Mouse (Mus musculus) G1E (cell line): Measurements from ENCODE around the gene Rgs6.

Experiments used
- CTCF ChIP-seq: IDR thresholded peaks from 2 replicates; pipeline ENCODE4 v1.5.1; 2012; ENCODE audit warnings: low read depth, low read length, inconsistent platforms, mixed read lengths
- GATA1 ChIP-seq: IDR thresholded peaks from 2 replicates; pipeline ENCODE4 v1.6.1; 2012; ENCODE audit warnings: borderline replicate concordance, low read length, inconsistent platforms, mixed read lengths
- TAL1 ChIP-seq: conservative IDR thresholded peaks from 2 replicates; pipeline ENCODE4 v1.6.1; 2012; ENCODE audit warnings: low read depth, low read length, inconsistent platforms, mixed read lengths

DNA sequence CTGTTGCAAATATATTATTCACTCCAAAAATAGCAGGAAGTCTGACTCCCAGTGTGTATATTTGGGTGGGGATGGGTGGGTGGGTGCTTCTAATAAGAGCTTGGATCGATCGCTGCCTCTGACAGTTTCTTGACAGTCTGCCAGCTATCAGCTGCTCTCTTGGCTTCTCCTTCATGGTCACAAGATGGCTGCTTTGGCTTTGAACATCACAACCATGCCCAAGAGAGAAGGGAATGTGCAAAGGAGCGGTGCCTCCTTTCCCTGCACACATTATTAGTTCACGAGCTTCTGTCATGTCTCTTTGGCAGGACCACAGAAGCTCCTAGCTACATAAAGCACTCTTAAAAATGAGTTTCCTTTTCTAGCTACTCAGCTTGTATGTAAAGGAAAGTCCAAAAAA is 373.8 kb downstream of the Rgs6 start:
- TF ChIP-seq TAL1 = no peak
- TF ChIP-seq CTCF = no peak
- TF ChIP-seq GATA1 = no peak
